Mouse (Mus musculus): ENCODE results near the gene Vps13a. TPM values are rescaled to one million over a fixed set of nuclear protein-coding genes. Genes with fewer than 3 reads are reported as not detected.

Gene Vps13a
- total and polyA plus RNA-seq, 3 experiments = 21.5 to 335 (median 29.7) TPM

DNA sequence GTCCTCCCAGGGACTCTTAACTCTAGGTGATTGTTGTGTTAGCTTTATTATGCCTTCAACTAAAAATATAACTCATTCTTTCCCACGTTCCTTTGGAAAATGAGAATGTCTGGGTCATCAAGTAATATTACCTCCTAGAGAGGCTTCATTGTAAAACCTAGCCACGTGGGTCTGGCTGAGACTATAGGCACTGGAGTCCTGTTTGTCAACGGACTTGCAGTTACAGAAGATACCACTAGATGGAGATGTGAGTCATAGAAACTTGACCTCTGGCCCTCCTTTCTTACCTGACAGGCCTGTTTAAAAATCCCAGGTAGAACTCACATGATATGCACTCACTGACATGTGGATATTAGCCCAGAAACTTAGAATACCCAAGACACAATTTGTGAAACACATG, 195.4 kb downstream of the Vps13a start:
- DNase-seq (ENCODE audit: low read depth, low spot score) = peak; percentile 64
- TF ChIP-seq POLR2A (IDR thresholded peaks at IDR 0.05; ENCODE audit: control insufficient read depth in 1 of 2, insufficient read depth in 1 of 2, low read depth in 1 of 2, low read length in 2 of 2, poor library complexity in 1 of 2) (no peak), GABPA (IDR thresholded peaks at IDR 0.05; ENCODE audit: low read depth, low read length) (no peak), MEF2A (IDR thresholded peaks at IDR 0.05; ENCODE audit: extremely low read depth, insufficient replicate concordance, low read depth, low read length, poor library complexity, severe bottlenecking) (no peak), MYB (IDR thresholded peaks at IDR 0.05; ENCODE audit: low read depth, low read length) (no peak), TAL1 (IDR thresholded peaks at IDR 0.05; ENCODE audit: low read length) (no peak), NRF1 (IDR thresholded peaks at IDR 0.05; ENCODE audit: insufficient read depth, low read depth, low read length, poor library complexity, severe bottlenecking) (no peak), ELF1 (IDR thresholded peaks at IDR 0.05; ENCODE audit: low read depth, low read length) (no peak), CHD2 (IDR thresholded peaks at IDR 0.05; ENCODE audit: low read length) (no peak), UBTF (IDR thresholded peaks at IDR 0.05; ENCODE audit: borderline replicate concordance, insufficient read depth, low read depth, low read length) (no peak), USF1 (IDR thresholded peaks at IDR 0.05; ENCODE audit: low read depth, low read length) (peak; percentile 55; the same call in 1 of the 2 replicates), ETS1 (IDR thresholded peaks at IDR 0.05; ENCODE audit: low read depth, low read length) (no peak), ZC3H11A (IDR thresholded peaks at IDR 0.05; ENCODE audit: low read depth, low read length) (peak; percentile 58), E2F4 (IDR thresholded peaks at IDR 0.05; ENCODE audit: borderline replicate concordance, low read depth, low read length) (no peak), GATA1 (IDR thresholded peaks at IDR 0.05; ENCODE audit: low read depth, low read length) (no peak), CTCF (IDR thresholded peaks at IDR 0.05 in 2 of 3, conservative IDR thresholded peaks at IDR 0.05 in 1 of 3; ENCODE audit: control insufficient read depth in 1 of 3, insufficient read depth in 1 of 3, low read depth in 2 of 3, low read length in 3 of 3, poor library complexity in 1 of 3, severe bottlenecking in 1 of 3) (peak; percentile 29 to 74 (median 66); a peak in 5 of 6 replicates), MAX (IDR thresholded peaks at IDR 0.05; ENCODE audit: low read length) (peak; percentile 71), SIN3A (IDR thresholded peaks at IDR 0.05; ENCODE audit: low read length) (no peak), MAFK (IDR thresholded peaks at IDR 0.05; ENCODE audit: borderline replicate concordance, low read depth, low read length) (no peak), EP300 (IDR thresholded peaks at IDR 0.05; ENCODE audit: low read depth in 1 of 2, low read length in 2 of 2) (no peak), HCFC1 (IDR thresholded peaks at IDR 0.05; ENCODE audit: low read depth, low read length) (no peak), BHLHE40 (IDR thresholded peaks at IDR 0.05; ENCODE audit: borderline replicate concordance, low read depth, low read length) (no peak), TCF12 (IDR thresholded peaks at IDR 0.05; ENCODE audit: low read depth, low read length) (no peak), CHD1 (IDR thresholded peaks at IDR 0.05; ENCODE audit: low read depth, low read length) (no peak), RAD21 (IDR thresholded peaks at IDR 0.05; ENCODE audit: low read depth, low read length) (peak; percentile 65), USF2 (IDR thresholded peaks at IDR 0.05; ENCODE audit: borderline replicate concordance in 1 of 2, insufficient read depth in 1 of 2, low read depth in 1 of 2, low read length in 2 of 2) (no peak), POLR2AphosphoS2 (IDR thresholded peaks at IDR 0.05; ENCODE audit: low read length) (no peak), MAZ (IDR thresholded peaks at IDR 0.05; ENCODE audit: low read depth, low read length) (no peak), POLR2AphosphoS5 (IDR thresholded peaks at IDR 0.05; ENCODE audit: borderline replicate concordance, low read depth, low read length) (no peak), SMC3 (IDR thresholded peaks at IDR 0.05; ENCODE audit: low read depth, low read length) (peak; percentile 78), MYC (IDR thresholded peaks at IDR 0.05; ENCODE audit: low read depth, low read length) (peak; percentile 69; the same call in 1 of the 2 replicates)
- Histone ChIP-seq H3K79me2 (ENCODE audit: control insufficient read depth, insufficient read depth, low read length, poor library complexity) (no peaks in the 10 kb centered on the region), H3K36me3 (ENCODE audit: control insufficient read depth in 1 of 2, insufficient read depth in 2 of 2, low read length in 2 of 2) (no peaks in the 10 kb centered on the region), H3K27me3 (ENCODE audit: control insufficient read depth in 1 of 2, insufficient read depth in 2 of 2, low read length in 2 of 2) (0 out of 4 replicates have a peak, but pooled peaks cover 0 to 2% of the 10 kb centered on the region in 2 experiments), H3K4me1 (ENCODE audit: control insufficient read depth in 1 of 2, insufficient read depth in 2 of 2, low read length in 2 of 2) (no peaks in the 10 kb centered on the region), H3K9me3 (replicated peaks; ENCODE audit: insufficient read depth, low read length) (no peaks in the 10 kb centered on the region), H3K27ac (ENCODE audit: control insufficient read depth, low read depth, low read length) (no peak overlapping the region), H3K9ac (ENCODE audit: control insufficient read depth, low read depth, low read length, poor library complexity, severe bottlenecking) (no peak overlapping the region), H3K4me3 (ENCODE audit: control insufficient read depth in 1 of 2, insufficient read depth in 1 of 2, low read depth in 2 of 2, low read length in 2 of 2) (no peak overlapping the region)
